In genomic region chr2:152615563-152615962, GRCm38 (mm10) we compare ENCODE assay signal across 8 mouse cellular contexts. TPM values are rescaled to one million over a fixed set of nuclear protein-coding genes. Genes with fewer than 3 reads are reported as not detected.
DNase-seq lines count a peak whose midpoint lies in the region; ATAC-seq and TF ChIP-seq lines count a peak whose summit lies in the region.

No protein-coding gene starts in this region.

- no peak overlapping the region for H3K27ac ChIP-seq in thymus, adult 2 months (ENCODE audit: control insufficient read depth, insufficient read depth, low read length)
- H3K27ac ChIP-seq in forebrain, embryonic 16.5 days (ENCODE audit: low read length): no peak overlapping the region
- H3K27ac ChIP-seq in intestine, postnatal 0 days (ENCODE audit: low read depth, low read length): no peak overlapping the region
- H3K27ac ChIP-seq in midbrain, embryonic 16.5 days (ENCODE audit: low read length): no peak overlapping the region

- no peak overlapping the region for H3K4me3 ChIP-seq in thymus, adult 2 months (ENCODE audit: control insufficient read depth, insufficient read depth, low read length)
- no peak overlapping the region for H3K4me3 ChIP-seq in forebrain, embryonic 16.5 days (replicated peaks; ENCODE audit: low read length)
- no peak overlapping the region for H3K4me3 ChIP-seq in intestine, postnatal 0 days (ENCODE audit: low read depth, low read length)
- no peak overlapping the region for H3K4me3 ChIP-seq in midbrain, embryonic 16.5 days (ENCODE audit: low read depth, low read length)

- DNase-seq in thymus, adult 2 months: peak; percentile 47
- no peak for DNase-seq in thymus, adult 18-20 months
- peak; percentile 56 for DNase-seq in c-Kit-positive CD71-positive TER-119-positive erythroid progenitor cells, embryonic 14.5 days (ENCODE audit: low spot score)
- peak; percentile 30 for DNase-seq in left cerebral cortex, postnatal 4 days
- peak; percentile 39 for DNase-seq in telencephalon, adult 2 months (ENCODE audit: low read depth, low spot score)

- H3K27me3 ChIP-seq in thymus, adult 2 months (ENCODE audit: control insufficient read depth, insufficient read depth, low read length): no peaks in the 10 kb centered on the region
- no peaks in the 10 kb centered on the region for H3K27me3 ChIP-seq in forebrain, embryonic 16.5 days (replicated peaks; ENCODE audit: control insufficient read depth, insufficient read depth, low read length)
- H3K27me3 ChIP-seq in intestine, postnatal 0 days (replicated peaks; ENCODE audit: control insufficient read depth, insufficient read depth, low read length): no peaks in the 10 kb centered on the region
- H3K27me3 ChIP-seq in midbrain, embryonic 16.5 days (ENCODE audit: control insufficient read depth, insufficient read depth, low read depth, low read length): no peaks in the 10 kb centered on the region

- TF ChIP-seq POLR2A in thymus, adult 2 months (IDR thresholded peaks at IDR 0.05; ENCODE audit: control insufficient read depth, extremely low read depth, insufficient read depth, low read length, poor library complexity): no peak

- H3K4me1 ChIP-seq in thymus, adult 2 months (replicated peaks; ENCODE audit: control insufficient read depth, insufficient read depth, low read length): no peaks in the 10 kb centered on the region
- H3K4me1 ChIP-seq in forebrain, embryonic 16.5 days (replicated peaks; ENCODE audit: control insufficient read depth, insufficient read depth, low read length): 0 out of 2 replicates have a peak, but pooled peaks cover 2% of the 10 kb centered on the region
- no peaks in the 10 kb centered on the region for H3K4me1 ChIP-seq in intestine, postnatal 0 days (replicated peaks; ENCODE audit: control insufficient read depth, insufficient read depth, low read length)
- H3K4me1 ChIP-seq in midbrain, embryonic 16.5 days (ENCODE audit: control insufficient read depth, insufficient read depth, low read length): no peaks in the 10 kb centered on the region

- WGBS in thymus, adult 2 months: 22% methylated on average over 7 of the region's 7 CpGs
- 9% methylated on average over 7 of the region's 7 CpGs for WGBS in forebrain, embryonic 16.5 days
- WGBS in intestine, postnatal 0 days: 16% methylated on average over 7 of the region's 7 CpGs
- 8% methylated on average over 7 of the region's 7 CpGs for WGBS in midbrain, embryonic 16.5 days

- no peak overlapping the region for H3K4me2 ChIP-seq in forebrain, embryonic 16.5 days (ENCODE audit: low read length)
- H3K4me2 ChIP-seq in intestine, postnatal 0 days (replicated peaks; ENCODE audit: low read depth): no peak overlapping the region
- no peak overlapping the region for H3K4me2 ChIP-seq in midbrain, embryonic 16.5 days (ENCODE audit: low read length)

- H3K36me3 ChIP-seq in thymus, adult 2 months (ENCODE audit: control insufficient read depth, insufficient read depth, low read length): no peaks in the 10 kb centered on the region
- no peaks in the 10 kb centered on the region for H3K36me3 ChIP-seq in forebrain, embryonic 16.5 days (ENCODE audit: control insufficient read depth, insufficient read depth)
- H3K36me3 ChIP-seq in intestine, postnatal 0 days (ENCODE audit: control insufficient read depth, insufficient read depth): no peaks in the 10 kb centered on the region
- no peaks in the 10 kb centered on the region for H3K36me3 ChIP-seq in midbrain, embryonic 16.5 days (ENCODE audit: control insufficient read depth, insufficient read depth, low read length)

- no peaks in the 10 kb centered on the region for H3K9me3 ChIP-seq in forebrain, embryonic 16.5 days (ENCODE audit: control insufficient read depth, low read length)
- no peaks in the 10 kb centered on the region for H3K9me3 ChIP-seq in intestine, postnatal 0 days (ENCODE audit: control insufficient read depth)
- no peaks in the 10 kb centered on the region for H3K9me3 ChIP-seq in midbrain, embryonic 16.5 days (replicated peaks; ENCODE audit: control insufficient read depth, low read length, poor library complexity, severe bottlenecking)

- intact Hi-C loops in left cerebral cortex, postnatal 4 days (cut with DNase I): loop anchor here (5.0 to 10.0 kb wide), 3 partner anchors 42 to 219 kb away; partner anchors contain the start of gene Bcl2l1

- peak; percentile 79 for ATAC-seq in forebrain, embryonic 16.5 days
- peak; percentile 33; the same call in 1 of the 2 replicates for ATAC-seq in intestine, postnatal 0 days
- peak; percentile 58 for ATAC-seq in midbrain, embryonic 16.5 days

- no peak overlapping the region for H3K9ac ChIP-seq in forebrain, embryonic 16.5 days (replicated peaks; ENCODE audit: low read depth, low read length)
- no peak overlapping the region for H3K9ac ChIP-seq in intestine, postnatal 0 days (ENCODE audit: low read depth, low read length)
- no peak overlapping the region for H3K9ac ChIP-seq in midbrain, embryonic 16.5 days (ENCODE audit: low read depth, low read length)

- TF ChIP-seq CTCF in thymus, adult 2 months (IDR thresholded peaks at IDR 0.05; ENCODE audit: borderline replicate concordance, control insufficient read depth, extremely low read depth, insufficient read depth, low read length, poor library complexity): no peak
- TF ChIP-seq CTCF in intestine, postnatal 0 days (IDR thresholded peaks at IDR 0.05; ENCODE audit: low read depth): peak; percentile 95

RNA-seq across cellular contexts. Expression of gene Defb25, which starts 7.3 kb away (rescaled TPM):
- 1.7 and 2.0 TPM in 2 replicates for polyA plus RNA-seq in thymus, adult 2 months (2012; rRNA removed)
- polyA plus RNA-seq in forebrain, embryonic 16.5 days (2015; fragmentation: Nextera tagmentation; extraction: Ambion mirVana): not detected in 2 replicates
- polyA plus RNA-seq in intestine, postnatal 0 days (2015; fragmentation: Nextera tagmentation; extraction: Ambion mirVana): 0.72 TPM in 1 of 2 replicates, not detected in the other
- total RNA-seq in left cerebral cortex, postnatal 4 days (2021): not detected
- not detected in 2 replicates for polyA plus RNA-seq in midbrain, embryonic 16.5 days (2015; fragmentation: Nextera tagmentation; extraction: Ambion mirVana)

RNA-seq across cellular contexts. Expression of gene Rem1, which starts 11.2 kb away (rescaled TPM):
- polyA plus RNA-seq in thymus, adult 2 months (2012; rRNA removed): 2.9 and 3.3 TPM in 2 replicates
- 0.32 and 0.67 TPM in 2 replicates for polyA plus RNA-seq in forebrain, embryonic 16.5 days (2015; fragmentation: Nextera tagmentation; extraction: Ambion mirVana)
- polyA plus RNA-seq in intestine, postnatal 0 days (2015; fragmentation: Nextera tagmentation; extraction: Ambion mirVana): 5.9 and 6.4 TPM in 2 replicates
- under 1 TPM; 0.62 to 0.86 TPM for total RNA-seq in left cerebral cortex, postnatal 4 days (2021)
- 0.45 and 0.89 TPM in 2 replicates for polyA plus RNA-seq in midbrain, embryonic 16.5 days (2015; fragmentation: Nextera tagmentation; extraction: Ambion mirVana)

RNA-seq across cellular contexts. Expression of gene Defb36, which starts 11.4 kb away (rescaled TPM):
- not detected in 2 replicates for polyA plus RNA-seq in thymus, adult 2 months (2012; rRNA removed)
- not detected in 2 replicates for polyA plus RNA-seq in forebrain, embryonic 16.5 days (2015; fragmentation: Nextera tagmentation; extraction: Ambion mirVana)
- not detected in 2 replicates for polyA plus RNA-seq in intestine, postnatal 0 days (2015; fragmentation: Nextera tagmentation; extraction: Ambion mirVana)
- not detected for total RNA-seq in left cerebral cortex, postnatal 4 days (2021)
- not detected in 2 replicates for polyA plus RNA-seq in midbrain, embryonic 16.5 days (2015; fragmentation: Nextera tagmentation; extraction: Ambion mirVana)

RNA-seq across cellular contexts. Expression of gene Defb45, which starts 16.4 kb away (rescaled TPM):
- polyA plus RNA-seq in thymus, adult 2 months (2012; rRNA removed): not detected in 2 replicates
- polyA plus RNA-seq in forebrain, embryonic 16.5 days (2015; fragmentation: Nextera tagmentation; extraction: Ambion mirVana): not detected in 2 replicates
- not detected in 2 replicates for polyA plus RNA-seq in intestine, postnatal 0 days (2015; fragmentation: Nextera tagmentation; extraction: Ambion mirVana)
- total RNA-seq in left cerebral cortex, postnatal 4 days (2021): not detected
- polyA plus RNA-seq in midbrain, embryonic 16.5 days (2015; fragmentation: Nextera tagmentation; extraction: Ambion mirVana): not detected in 2 replicates

RNA-seq across cellular contexts. Expression of gene Defb19, which starts 35.5 kb away (rescaled TPM):
- 1.5 and 1.7 TPM in 2 replicates for polyA plus RNA-seq in thymus, adult 2 months (2012; rRNA removed)
- not detected in 2 replicates for polyA plus RNA-seq in forebrain, embryonic 16.5 days (2015; fragmentation: Nextera tagmentation; extraction: Ambion mirVana)
- 0.35 and 0.77 TPM in 2 replicates for polyA plus RNA-seq in intestine, postnatal 0 days (2015; fragmentation: Nextera tagmentation; extraction: Ambion mirVana)
- not detected for total RNA-seq in left cerebral cortex, postnatal 4 days (2021)
- polyA plus RNA-seq in midbrain, embryonic 16.5 days (2015; fragmentation: Nextera tagmentation; extraction: Ambion mirVana): not detected in 2 replicates

Comparison
In these comparisons a context has a peak if more than half of its experiments do, and no peak if none do; other contexts are left out.
1. DNase-seq: peak in thymus, adult 2 months (single experiment), c-Kit-positive CD71-positive TER-119-positive erythroid progenitor cells, embryonic 14.5 days (single experiment), left cerebral cortex, postnatal 4 days (single experiment) and telencephalon, adult 2 months (single experiment); none in thymus, adult 18-20 months (0 of 2).
2. Peak in every context shown above with its lines, with median percentiles within 50 percentile points of each other: ATAC-seq.